Mouse (Mus musculus) brain, embryonic 14.5 days (tissue): ENCODE data around the gene Tpcn2. TPM values are rescaled to one million over a fixed set of nuclear protein-coding genes. Genes with fewer than 3 reads are reported as not detected.

Experiments
- DNase-seq: peaks from one replicate; pipeline ENCODE4 v3.0.0-alpha.2; 2011; ENCODE audit warnings: low read depth
- CTCF ChIP-seq: fragments of 200-500 bp; IDR thresholded peaks from 2 replicates; pipeline ENCODE4 v1.5.1; 2012; ENCODE audit warnings: inconsistent platforms, mild to moderate bottlenecking, moderate library complexity, borderline replicate concordance; ENCODE audit not compliant: insufficient read depth, insufficient read length; ENCODE audit errors: extremely low read depth
- POLR2A ChIP-seq: fragments of 200-500 bp; IDR thresholded peaks from 2 replicates; pipeline ENCODE4 v1.6.1; 2012; ENCODE audit warnings: mild to moderate bottlenecking, inconsistent platforms, borderline replicate concordance; ENCODE audit not compliant: poor library complexity, insufficient read depth, insufficient read length, severe bottlenecking; ENCODE audit errors: extremely low read depth
- polyA plus RNA-seq: library from polyadenylated mRNA; depleted of rRNA; stranded (reverse); fragments of >200 nt; gene quantifications from 2 replicates; pipeline ENCODE4 v1.2.3, GENCODE M21; 2012

Tpcn2 gene
- polyA plus RNA-seq, 1 experiment, result 10.5 TPM

DNA sequence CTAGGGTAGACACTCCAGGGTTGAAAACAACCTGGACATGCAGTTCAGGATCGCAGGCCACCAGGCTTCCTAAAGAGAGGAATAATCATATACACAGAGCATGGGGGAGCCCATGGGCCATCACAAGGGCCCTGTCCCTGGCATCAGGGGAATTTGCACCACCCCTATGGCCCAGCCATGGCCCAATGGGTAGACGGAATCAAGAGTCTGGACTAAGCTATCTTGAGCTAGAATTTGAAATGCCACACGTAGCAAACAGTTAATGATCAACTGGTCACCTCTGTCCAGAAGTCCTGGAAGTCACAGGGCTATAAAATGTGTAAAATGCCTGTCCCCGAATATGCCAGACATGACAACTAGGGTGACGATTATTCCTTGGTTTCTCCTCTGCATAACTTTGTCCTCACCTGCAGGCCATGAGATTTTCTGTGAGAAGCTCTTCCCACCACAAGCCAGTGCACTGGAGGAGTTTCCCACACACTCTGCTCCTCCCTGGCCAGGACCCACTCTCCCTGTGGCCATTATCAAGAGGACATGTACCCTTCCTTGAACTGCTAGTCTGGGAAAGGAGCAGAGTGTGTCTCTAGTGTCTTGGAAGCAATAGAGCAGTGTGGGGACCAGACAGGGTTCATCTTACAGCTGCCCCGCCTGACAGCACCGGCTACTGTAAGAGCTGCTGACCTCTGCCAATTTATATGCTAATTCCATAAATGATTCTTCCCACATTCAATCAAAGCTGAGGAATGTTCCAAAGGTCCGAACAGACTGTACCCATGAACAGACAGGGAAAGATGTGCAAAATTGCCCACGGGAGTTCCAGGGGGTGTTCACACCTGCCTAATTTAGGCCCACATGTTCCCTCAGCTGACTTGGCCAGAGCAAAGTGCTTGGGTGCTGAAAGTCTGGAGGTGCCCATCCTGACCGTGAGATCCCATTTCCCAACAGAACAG lies 48.7 kb downstream of the Tpcn2 start:
- no peak for DNase-seq
- TF ChIP-seq POLR2A (no peak), CTCF (no peak)

GRCm38 (mm10) chr7:145231659-145232058 lies 52.2 kb downstream of the Tpcn2 start:
- no peak for TF ChIP-seq CTCF
- no peak for TF ChIP-seq POLR2A
- no peak for DNase-seq

DNA sequence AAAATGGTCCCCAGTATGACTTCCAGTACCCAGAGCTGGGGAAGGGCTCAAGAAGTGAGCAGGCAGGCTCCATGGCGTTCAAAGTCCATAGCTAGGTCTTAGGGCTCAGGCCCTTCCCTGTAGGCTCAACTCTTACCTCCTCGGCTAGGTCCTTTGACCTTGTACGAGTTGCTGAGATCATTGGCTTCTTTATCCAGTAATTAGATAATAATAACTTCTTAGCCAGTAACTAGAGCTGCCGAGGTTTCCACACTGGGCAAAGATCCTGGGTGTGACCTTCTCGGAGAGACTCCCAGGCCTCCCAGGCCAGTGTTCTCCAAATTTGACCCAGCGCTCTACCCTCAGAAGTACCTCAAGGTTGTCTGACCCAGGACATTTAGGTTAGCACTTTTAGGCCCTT lies 57.2 kb downstream of the Tpcn2 start:
- no peak for TF ChIP-seq POLR2A
- no peak for TF ChIP-seq CTCF
- DNase-seq, result no peak

DNA sequence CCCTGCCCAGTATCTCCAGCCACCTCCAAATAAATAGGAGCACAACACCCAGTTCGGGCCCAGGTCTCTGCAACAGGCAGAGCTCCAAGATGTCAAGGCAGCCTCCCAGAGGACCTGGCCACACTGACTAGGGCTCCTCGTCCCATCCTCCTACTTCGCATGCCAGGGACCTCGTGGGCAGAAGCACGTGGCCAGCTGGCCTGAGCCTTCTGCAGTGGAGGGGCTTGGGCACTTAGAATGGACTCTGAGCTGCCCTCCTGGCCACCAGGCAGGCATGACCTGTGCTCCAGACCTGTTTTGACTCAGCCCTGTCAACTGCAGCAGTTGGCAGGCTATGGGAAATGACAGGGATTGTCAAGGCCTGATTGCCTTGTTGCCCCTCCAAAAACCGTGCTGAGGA lies 58.2 kb downstream of the Tpcn2 start:
- DNase-seq, result no peak

GRCm38 (mm10) chr7:145221841-145222689 lies 61.7 kb downstream of the Tpcn2 start:
- DNase-seq, result no peak
- TF ChIP-seq CTCF, result no peak
- TF ChIP-seq POLR2A, result no peak

More for the DNA sequence above, 58.2 kb downstream of the Tpcn2 start:
- TF ChIP-seq POLR2A, result no peak
- no peak for TF ChIP-seq CTCF

DNA sequence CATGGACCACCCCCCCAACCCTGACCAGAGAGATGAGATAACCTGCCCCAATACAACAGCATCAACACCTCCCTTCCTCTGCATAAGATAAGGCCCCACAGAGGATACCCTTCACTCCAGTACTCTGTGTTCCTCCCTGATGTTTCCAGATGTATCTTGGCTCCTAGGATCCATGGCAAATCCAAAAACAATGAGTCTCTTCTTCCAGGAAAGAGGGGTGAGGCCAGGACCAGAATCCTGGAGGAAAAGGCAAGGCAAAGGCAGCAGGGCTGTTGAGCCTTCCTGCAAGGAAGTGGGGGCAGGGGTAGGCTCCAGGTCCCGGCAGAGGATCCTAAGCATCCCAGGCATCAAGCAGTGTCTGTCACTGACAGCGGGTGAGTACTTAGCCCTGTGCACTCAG lies 62.5 kb downstream of the Tpcn2 start:
- no peak for DNase-seq
- TF ChIP-seq CTCF (no peak), POLR2A (no peak)

DNA sequence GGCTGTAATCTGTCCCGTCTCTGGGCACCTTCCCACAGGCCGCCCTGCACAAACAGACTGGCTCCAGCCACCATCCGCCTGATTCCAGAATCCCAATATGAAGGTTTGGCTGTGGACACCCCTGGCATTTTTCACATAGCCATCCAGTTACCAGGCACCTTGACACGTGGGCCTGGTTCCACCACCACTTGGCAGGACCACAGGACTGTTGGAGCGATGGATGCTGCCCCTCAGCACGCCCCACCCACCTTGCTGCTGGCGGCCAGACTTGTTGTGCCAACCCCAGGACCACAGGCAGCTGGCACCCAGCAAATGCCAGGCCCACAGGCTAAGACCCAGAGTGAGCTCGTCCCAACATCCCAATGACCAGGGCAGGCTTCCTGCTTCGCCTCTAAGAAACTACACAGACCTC lies 64.4 kb downstream of the Tpcn2 start:
- peak; percentile 28 for DNase-seq
- TF ChIP-seq POLR2A, result no peak

- peak; percentile 41; the same call in 1 of the 2 replicates for TF ChIP-seq CTCF
- no peak for TF ChIP-seq POLR2A
- DNase-seq, result peak; percentile 39
These were observed 67.2 kb downstream of the Tpcn2 start for GRCm38 (mm10) chr7:145216591-145216990.

- TF ChIP-seq CTCF, result no peak
- no peak for TF ChIP-seq POLR2A
- DNase-seq, result no peak
These were observed 68.3 kb downstream of the Tpcn2 start for GRCm38 (mm10) chr7:145215476-145215875.

GRCm38 (mm10) chr7:145211680-145212659 lies 71.8 kb downstream of the Tpcn2 start:
- no peak for TF ChIP-seq CTCF
- TF ChIP-seq POLR2A, result no peak
- peak; percentile 91 for DNase-seq
